Mouse (Mus musculus) intestine, postnatal 0 days (tissue): ENCODE measurements around the gene Mdm2. TPM values are rescaled to one million over a fixed set of nuclear protein-coding genes. Genes with fewer than 3 reads are reported as not detected.

ENCODE experiments used
- ATAC-seq: fragments of 200-750 bp; cut with Nextera tagmentation; 2 replicates; pipeline ENCODE4 v1.8.0; 2017; ENCODE audit warnings: mild to moderate bottlenecking, moderate TSS enrichment, moderate library complexity
- H3K27ac ChIP-seq: fragments of 300-500 bp; sonication (generic); 2 replicates; pipeline ENCODE4 v1.5.1; 2014; ENCODE audit warnings: mild to moderate bottlenecking, low read depth, low read length, moderate library complexity
- H3K27me3 ChIP-seq: fragments of 300-500 bp; sonication (generic); replicated peaks from 2 replicates; pipeline ENCODE4 v1.6.1; 2014; ENCODE audit warnings: low read length, mixed read lengths; ENCODE audit not compliant: control insufficient read depth, insufficient read depth
- H3K36me3 ChIP-seq: fragments of 300-500 bp; sonication (generic); 2 replicates; pipeline ENCODE4 v1.6.1; 2014; ENCODE audit warnings: mild to moderate bottlenecking, moderate library complexity; ENCODE audit not compliant: control insufficient read depth, insufficient read depth
- H3K4me1 ChIP-seq: fragments of 300-500 bp; sonication (generic); replicated peaks from 2 replicates; pipeline ENCODE4 v1.6.1; 2014; ENCODE audit warnings: antibody characterized with exemption, low read length, mixed read lengths; ENCODE audit not compliant: control insufficient read depth, insufficient read depth
- H3K4me2 ChIP-seq: fragments of 300-500 bp; sonication (generic); replicated peaks from 2 replicates; pipeline ENCODE4 v1.6.1; 2014; ENCODE audit warnings: low read depth, mild to moderate bottlenecking, moderate library complexity
- H3K4me3 ChIP-seq: fragments of 300-500 bp; sonication (generic); 2 replicates; pipeline ENCODE4 v1.5.1; 2014; ENCODE audit warnings: low read depth, low read length
- H3K9ac ChIP-seq: fragments of 300-500 bp; sonication (generic); 2 replicates; pipeline ENCODE4 v1.6.1; 2014; ENCODE audit warnings: mild to moderate bottlenecking, low read depth, low read length
- H3K9me3 ChIP-seq: fragments of 300-500 bp; sonication (generic); 2 replicates; pipeline ENCODE4 v1.6.1; 2016; ENCODE audit warnings: mixed run types; ENCODE audit not compliant: control insufficient read depth
- CTCF ChIP-seq: sonication (generic); IDR thresholded peaks from 2 replicates; pipeline ENCODE4 v1.5.1; 2016; ENCODE audit warnings: low read depth, mild to moderate bottlenecking, control low read depth, antibody characterized with exemption, moderate library complexity
- WGBS: fragments of 180-500 bp; shearing (Covaris S2); extraction: QIAGEN DNeasy Blood & Tissue Kit; methylation state at CpG from one replicate; pipeline ENCODE4 v1.1.7; 2014; 5-methylcytosine and 5-hydroxymethylcytosine counted together
- polyA plus RNA-seq: library from polyadenylated mRNA; unstranded; fragments of >200 nt; fragmentation: Nextera tagmentation; extraction: Ambion mirVana; gene quantifications from 2 replicates; pipeline ENCODE4 v1.2.1, GENCODE M21; 2015

Gene Mdm2
- polyA plus RNA-seq, 1 experiment from 2014 or later, result 16.5 TPM

GRCm38 (mm10) chr10:117700450-117700849 lies 10.1 kb downstream of the Mdm2 start:
- no peak overlapping the region for H3K4me2 ChIP-seq
- TF ChIP-seq CTCF, result no peak
- no peaks in the 10 kb centered on the region for H3K9me3 ChIP-seq
- no peaks in the 10 kb centered on the region for H3K27me3 ChIP-seq
- ATAC-seq, result no peak
- H3K4me1 ChIP-seq, result no peaks in the 10 kb centered on the region
- WGBS, result 96% methylated on average over 1 of the region's 1 CpGs
- H3K36me3 ChIP-seq, result peaks cover 85% of the 10 kb centered on the region
- no peak overlapping the region for H3K4me3 ChIP-seq
- no peak overlapping the region for H3K9ac ChIP-seq
- no peak overlapping the region for H3K27ac ChIP-seq

GRCm38 (mm10) chr10:117699914-117700313 lies 10.6 kb downstream of the Mdm2 start:
- no peaks in the 10 kb centered on the region for H3K9me3 ChIP-seq
- H3K4me1 ChIP-seq, result no peaks in the 10 kb centered on the region
- peaks cover 85% of the 10 kb centered on the region for H3K36me3 ChIP-seq
- no peak for ATAC-seq
- no peak overlapping the region for H3K4me3 ChIP-seq
- no peak overlapping the region for H3K9ac ChIP-seq
- 95% methylated on average over 4 of the region's 4 CpGs for WGBS
- H3K27me3 ChIP-seq, result no peaks in the 10 kb centered on the region
- H3K4me2 ChIP-seq, result no peak overlapping the region
- no peak overlapping the region for H3K27ac ChIP-seq
- no peak for TF ChIP-seq CTCF

DNA sequence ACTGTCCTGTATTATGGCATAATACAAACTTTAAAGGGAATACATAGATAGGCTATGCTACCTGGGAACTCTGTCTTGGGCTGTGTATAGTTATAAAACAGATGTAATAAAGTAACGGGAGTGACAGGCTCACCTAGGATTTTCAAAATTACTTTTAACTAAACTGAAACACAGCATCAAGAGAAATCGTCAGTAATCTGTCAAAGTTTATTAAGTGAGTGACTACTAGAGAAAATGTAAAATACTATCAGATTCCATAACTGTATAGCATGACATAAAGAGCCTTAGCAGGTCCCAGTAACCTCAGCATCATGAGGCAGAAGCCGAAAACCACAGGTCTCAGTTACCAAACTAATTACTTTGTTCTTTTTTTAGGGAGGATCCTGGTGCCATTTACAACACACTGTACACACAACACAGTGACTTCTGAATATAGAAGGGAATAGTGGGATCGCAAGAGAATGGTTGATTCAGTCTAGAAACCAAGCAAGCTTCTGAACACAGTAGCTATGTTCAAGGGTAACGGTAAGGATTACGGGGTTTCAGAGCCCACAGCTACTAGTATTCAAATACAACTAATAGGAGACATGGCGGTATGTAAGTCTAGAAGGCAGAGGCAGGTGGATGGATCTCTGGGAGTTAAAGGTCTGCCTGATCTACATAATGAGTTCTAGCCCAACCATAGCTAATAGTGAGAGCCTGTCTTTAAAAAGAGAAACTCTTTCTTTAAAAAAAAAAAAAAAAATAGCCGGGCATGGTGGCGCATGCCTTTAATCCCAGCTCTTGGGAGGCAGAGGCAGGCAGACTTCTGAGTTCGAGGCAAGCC lies 12.0 kb downstream of the Mdm2 start:
- no peak for TF ChIP-seq CTCF
- WGBS, result 97% methylated on average over 10 of the region's 10 CpGs
- Histone ChIP-seq H3K9ac (no peak overlapping the region), H3K27ac (no peak overlapping the region), H3K4me2 (no peak overlapping the region), H3K4me1 (no peaks in the 10 kb centered on the region), H3K4me3 (no peak overlapping the region), H3K36me3 (peaks cover 84% of the 10 kb centered on the region), H3K27me3 (no peaks in the 10 kb centered on the region), H3K9me3 (no peaks in the 10 kb centered on the region)
- ATAC-seq, result no peak

DNA sequence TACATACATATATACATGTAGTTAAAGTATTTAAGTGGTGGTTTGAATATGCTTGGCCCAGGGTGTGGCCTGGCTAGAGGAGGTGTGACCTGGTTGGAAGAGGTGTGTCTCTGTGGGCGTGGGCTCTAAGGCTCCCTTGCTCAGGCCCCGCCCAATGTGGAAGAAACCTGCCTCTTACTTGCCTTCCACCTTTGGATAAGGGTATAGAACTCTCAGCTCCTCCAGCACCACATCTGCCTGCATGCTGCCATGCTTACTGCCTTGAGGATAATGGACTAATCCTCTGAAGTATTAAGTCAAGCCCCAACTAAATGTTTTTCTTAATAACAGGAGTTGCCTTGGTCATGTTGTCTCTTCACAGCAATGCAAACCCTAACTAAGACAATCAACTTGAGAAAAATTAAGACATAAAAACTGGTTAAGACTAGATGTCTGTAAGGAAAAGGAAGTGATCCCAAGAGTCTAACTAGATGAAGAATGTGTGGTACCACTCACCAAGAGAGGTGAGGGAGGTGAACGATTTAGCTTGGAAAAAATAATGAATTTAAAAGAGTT lies 12.9 kb downstream of the Mdm2 start:
- Histone ChIP-seq H3K4me1 (no peaks in the 10 kb centered on the region), H3K4me3 (no peak overlapping the region), H3K9me3 (no peaks in the 10 kb centered on the region), H3K27me3 (no peaks in the 10 kb centered on the region), H3K9ac (no peak overlapping the region), H3K27ac (no peak overlapping the region), H3K36me3 (peaks cover 82% of the 10 kb centered on the region), H3K4me2 (no peak overlapping the region)
- TF ChIP-seq CTCF, result no peak
- ATAC-seq, result no peak
- WGBS, result 96% methylated on average over 3 of the region's 3 CpGs

DNA sequence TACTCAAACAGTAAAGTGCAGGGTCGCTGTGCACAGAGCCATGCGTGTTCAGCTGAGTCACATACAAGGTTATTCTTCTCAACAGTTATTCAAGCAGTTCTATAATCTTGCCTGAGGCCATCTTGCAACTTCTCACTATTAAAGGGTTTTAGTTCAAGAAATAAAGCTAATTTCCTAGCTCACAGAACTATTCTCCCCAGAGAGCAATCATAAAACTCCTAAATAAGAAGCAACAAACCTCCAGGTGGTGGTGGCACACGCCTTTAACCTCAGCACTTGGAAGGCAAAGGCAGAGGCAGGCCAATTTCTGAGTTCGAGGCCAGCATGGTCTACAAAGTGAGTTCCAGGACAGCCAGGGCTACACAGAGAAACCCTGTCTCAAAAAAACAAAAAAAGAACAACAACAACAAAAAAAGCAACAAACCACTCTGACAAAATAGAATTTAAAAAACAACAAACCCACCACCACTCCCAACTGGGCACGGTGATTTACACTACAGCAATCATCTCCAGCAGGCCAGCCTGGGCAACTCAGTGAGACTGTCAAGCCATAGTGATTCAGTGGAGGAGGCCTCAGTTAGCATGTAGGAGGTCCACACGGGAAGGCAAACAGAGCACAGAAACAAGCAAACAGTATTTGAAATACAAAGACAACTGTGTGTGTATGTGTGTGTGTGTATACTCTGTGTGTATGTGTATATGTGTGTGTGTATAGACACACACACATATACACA lies 13.6 kb downstream of the Mdm2 start:
- Histone ChIP-seq H3K27me3 (no peaks in the 10 kb centered on the region), H3K36me3 (peaks cover 82% of the 10 kb centered on the region), H3K4me1 (no peaks in the 10 kb centered on the region), H3K4me2 (no peak overlapping the region), H3K9ac (no peak overlapping the region), H3K9me3 (no peaks in the 10 kb centered on the region), H3K27ac (no peak overlapping the region), H3K4me3 (no peak overlapping the region)
- TF ChIP-seq CTCF, result no peak
- ATAC-seq, result no peak
- WGBS, result 89% methylated on average over 6 of the region's 6 CpGs
